Mouse (Mus musculus): ENCODE measurements at regions not wholly inside any gene's neighbourhood (a gene's known extent, or its start where the extent isn't known, plus 50 kb on each side); places are given as distances from the start of the nearest gene placed in this dataset.

GRCm38 (mm10) chr13:84365503-84365902, 143.4 kb downstream of the Tmem161b start:
- Histone ChIP-seq H3K4me1 (ENCODE audit: insufficient read depth, low read depth, low read length) (no peaks in the 10 kb centered on the region), H3K36me3 (replicated peaks) (no peaks in the 10 kb centered on the region), H3K9me3 (replicated peaks) (no peaks in the 10 kb centered on the region), H3K4me3 (ENCODE audit: low read depth, low read length) (no peak overlapping the region), H3K27me3 (ENCODE audit: insufficient read depth, low read length) (0 out of 2 replicates have a peak, but pooled peaks cover 3% of the 10 kb centered on the region)
- ATAC-seq (ENCODE audit: extremely low read depth, insufficient number of reproducible peaks, low FRiP score, poor library complexity, severe bottlenecking) (no peak), DNase-seq (ENCODE audit: low spot score) (no peak)
- TF ChIP-seq POLR2AphosphoS5 (IDR thresholded peaks at IDR 0.05; ENCODE audit: insufficient replicate concordance, low read depth, low read length) (no peak), GATA2 (IDR thresholded peaks at IDR 0.05; ENCODE audit: borderline replicate concordance, low read depth, low read length) (no peak), GATA1 (IDR thresholded peaks at IDR 0.05; ENCODE audit: borderline replicate concordance, low read length) (no peak), TAL1 (conservative IDR thresholded peaks at IDR 0.05; ENCODE audit: low read depth, low read length) (no peak), CTCF (IDR thresholded peaks at IDR 0.05; ENCODE audit: low read depth, low read length) (no peak)

- Histone ChIP-seq H3K4me3 (ENCODE audit: low read depth, low read length) (no peak overlapping the region), H3K36me3 (replicated peaks) (no peaks in the 10 kb centered on the region), H3K4me1 (ENCODE audit: insufficient read depth, low read depth, low read length) (no peaks in the 10 kb centered on the region), H3K9me3 (replicated peaks) (no peaks in the 10 kb centered on the region), H3K27me3 (ENCODE audit: insufficient read depth, low read length) (0 out of 2 replicates have a peak, but pooled peaks cover 3% of the 10 kb centered on the region)
- DNase-seq (ENCODE audit: low spot score) (no peak), ATAC-seq (ENCODE audit: extremely low read depth, insufficient number of reproducible peaks, low FRiP score, poor library complexity, severe bottlenecking) (no peak)
- TF ChIP-seq CTCF (IDR thresholded peaks at IDR 0.05; ENCODE audit: low read depth, low read length) = no peak
- TF ChIP-seq TAL1 (conservative IDR thresholded peaks at IDR 0.05; ENCODE audit: low read depth, low read length) = no peak
- TF ChIP-seq GATA1 (IDR thresholded peaks at IDR 0.05; ENCODE audit: borderline replicate concordance, low read length) = no peak
- no peak for TF ChIP-seq GATA2 (IDR thresholded peaks at IDR 0.05; ENCODE audit: borderline replicate concordance, low read depth, low read length)
- no peak for TF ChIP-seq POLR2AphosphoS5 (IDR thresholded peaks at IDR 0.05; ENCODE audit: insufficient replicate concordance, low read depth, low read length)
These were observed 143.9 kb downstream of the Tmem161b start for GRCm38 (mm10) chr13:84366017-84366416.

- Histone ChIP-seq H3K27me3 (ENCODE audit: insufficient read depth, low read length) (0 out of 2 replicates have a peak, but pooled peaks cover under 1% of the 10 kb centered on the region), H3K4me3 (ENCODE audit: low read depth, low read length) (no peak overlapping the region), H3K36me3 (replicated peaks) (no peaks in the 10 kb centered on the region), H3K9me3 (replicated peaks) (no peaks in the 10 kb centered on the region), H3K4me1 (ENCODE audit: insufficient read depth, low read depth, low read length) (no peaks in the 10 kb centered on the region)
- ATAC-seq (ENCODE audit: extremely low read depth, insufficient number of reproducible peaks, low FRiP score, poor library complexity, severe bottlenecking) (no peak), DNase-seq (ENCODE audit: low spot score) (no peak)
- TF ChIP-seq GATA2 (IDR thresholded peaks at IDR 0.05; ENCODE audit: borderline replicate concordance, low read depth, low read length) (no peak), GATA1 (IDR thresholded peaks at IDR 0.05; ENCODE audit: borderline replicate concordance, low read length) (no peak), TAL1 (conservative IDR thresholded peaks at IDR 0.05; ENCODE audit: low read depth, low read length) (no peak), CTCF (IDR thresholded peaks at IDR 0.05; ENCODE audit: low read depth, low read length) (no peak), POLR2AphosphoS5 (IDR thresholded peaks at IDR 0.05; ENCODE audit: insufficient replicate concordance, low read depth, low read length) (no peak)
These were observed 144.7 kb downstream of the Tmem161b start for GRCm38 (mm10) chr13:84366839-84367238.

- Histone ChIP-seq H3K4me1 (ENCODE audit: insufficient read depth, low read depth, low read length) (no peaks in the 10 kb centered on the region), H3K36me3 (replicated peaks) (no peaks in the 10 kb centered on the region), H3K4me3 (ENCODE audit: low read depth, low read length) (no peak overlapping the region), H3K9me3 (replicated peaks) (no peaks in the 10 kb centered on the region), H3K27me3 (ENCODE audit: insufficient read depth, low read length) (no peaks in the 10 kb centered on the region)
- no peak for ATAC-seq (ENCODE audit: extremely low read depth, insufficient number of reproducible peaks, low FRiP score, poor library complexity, severe bottlenecking)
- TF ChIP-seq TAL1 (conservative IDR thresholded peaks at IDR 0.05; ENCODE audit: low read depth, low read length) (no peak), POLR2AphosphoS5 (IDR thresholded peaks at IDR 0.05; ENCODE audit: insufficient replicate concordance, low read depth, low read length) (no peak), CTCF (IDR thresholded peaks at IDR 0.05; ENCODE audit: low read depth, low read length) (no peak), GATA2 (IDR thresholded peaks at IDR 0.05; ENCODE audit: borderline replicate concordance, low read depth, low read length) (no peak), GATA1 (IDR thresholded peaks at IDR 0.05; ENCODE audit: borderline replicate concordance, low read length) (no peak)
- no peak for DNase-seq (ENCODE audit: low spot score)
These were observed 146.1 kb downstream of the Tmem161b start for GRCm38 (mm10) chr13:84368225-84368624.

- no peaks in the 10 kb centered on the region for H3K9me3 ChIP-seq (replicated peaks)
- H3K27me3 ChIP-seq (ENCODE audit: insufficient read depth, low read length) = no peaks in the 10 kb centered on the region
- H3K36me3 ChIP-seq (replicated peaks) = no peaks in the 10 kb centered on the region
- DNase-seq (ENCODE audit: low spot score) (no peak), ATAC-seq (ENCODE audit: extremely low read depth, insufficient number of reproducible peaks, low FRiP score, poor library complexity, severe bottlenecking) (no peak)
- H3K4me3 ChIP-seq (ENCODE audit: low read depth, low read length) = no peak overlapping the region
- no peak for TF ChIP-seq GATA2 (IDR thresholded peaks at IDR 0.05; ENCODE audit: borderline replicate concordance, low read depth, low read length)
- TF ChIP-seq GATA1 (IDR thresholded peaks at IDR 0.05; ENCODE audit: borderline replicate concordance, low read length) = no peak
- no peak for TF ChIP-seq TAL1 (conservative IDR thresholded peaks at IDR 0.05; ENCODE audit: low read depth, low read length)
- no peak for TF ChIP-seq CTCF (IDR thresholded peaks at IDR 0.05; ENCODE audit: low read depth, low read length)
- TF ChIP-seq POLR2AphosphoS5 (IDR thresholded peaks at IDR 0.05; ENCODE audit: insufficient replicate concordance, low read depth, low read length) = no peak
- no peaks in the 10 kb centered on the region for H3K4me1 ChIP-seq (ENCODE audit: insufficient read depth, low read depth, low read length)
These were observed 152.7 kb downstream of the Tmem161b start for GRCm38 (mm10) chr13:84374711-84375257.

- ATAC-seq (ENCODE audit: extremely low read depth, insufficient number of reproducible peaks, low FRiP score, poor library complexity, severe bottlenecking) = no peak; the same call in 1 of the 2 replicates
These were observed 153.8 kb downstream of the Tmem161b start for GRCm38 (mm10) chr13:84375941-84376340.

More at GRCm38 (mm10) chr13:84375941-84376340, 153.8 kb downstream of the Tmem161b start:
- no peak for TF ChIP-seq GATA2 (IDR thresholded peaks at IDR 0.05; ENCODE audit: borderline replicate concordance, low read depth, low read length)
- no peak for TF ChIP-seq GATA1 (IDR thresholded peaks at IDR 0.05; ENCODE audit: borderline replicate concordance, low read length)
- TF ChIP-seq CTCF (IDR thresholded peaks at IDR 0.05; ENCODE audit: low read depth, low read length) = no peak
- no peak for TF ChIP-seq POLR2AphosphoS5 (IDR thresholded peaks at IDR 0.05; ENCODE audit: insufficient replicate concordance, low read depth, low read length)
- no peak for TF ChIP-seq TAL1 (conservative IDR thresholded peaks at IDR 0.05; ENCODE audit: low read depth, low read length)
- DNase-seq (ENCODE audit: low spot score) = no peak
- Histone ChIP-seq H3K27me3 (ENCODE audit: insufficient read depth, low read length) (no peaks in the 10 kb centered on the region), H3K9me3 (replicated peaks) (no peaks in the 10 kb centered on the region), H3K4me3 (ENCODE audit: low read depth, low read length) (no peak overlapping the region), H3K4me1 (ENCODE audit: insufficient read depth, low read depth, low read length) (no peaks in the 10 kb centered on the region), H3K36me3 (replicated peaks) (no peaks in the 10 kb centered on the region)

Measured in G1E (cell line).